Mouse (Mus musculus): Measurements from ENCODE around the gene Dlgap5. TPM values are rescaled to one million over a fixed set of nuclear protein-coding genes. Genes with fewer than 3 reads are reported as not detected.

The Dlgap5 gene
- polyA plus RNA-seq, 1 experiment from 2014 or later, result 44.2 TPM

- Histone ChIP-seq H3K27ac (ENCODE audit: low read length) (no peak overlapping the region), H3K4me1 (replicated peaks; ENCODE audit: control insufficient read depth, insufficient read depth, low read length) (no peaks in the 10 kb centered on the region), H3K4me3 (ENCODE audit: low read length) (no peak overlapping the region), H3K36me3 (ENCODE audit: control insufficient read depth, insufficient read depth, low read length) (no peaks in the 10 kb centered on the region), H3K9me3 (ENCODE audit: control insufficient read depth, low read length) (no peaks in the 10 kb centered on the region), H3K9ac (ENCODE audit: low read length) (no peak overlapping the region), H3K27me3 (ENCODE audit: control insufficient read depth, insufficient read depth, low read depth, low read length) (no peaks in the 10 kb centered on the region), H3K4me2 (ENCODE audit: low read depth, low read length) (no peak overlapping the region)
- WGBS, result 57% methylated on average over 9 of the region's 9 CpGs
- ATAC-seq (ENCODE audit: low read depth), result no peak
These were observed 27.3 kb upstream of the Dlgap5 start for GRCm38 (mm10) chr14:47445331-47446095.

- 58% methylated on average over 2 of the region's 2 CpGs for WGBS
- Histone ChIP-seq H3K27me3 (ENCODE audit: control insufficient read depth, insufficient read depth, low read depth, low read length) (no peaks in the 10 kb centered on the region), H3K4me3 (ENCODE audit: low read length) (no peak overlapping the region), H3K4me1 (replicated peaks; ENCODE audit: control insufficient read depth, insufficient read depth, low read length) (no peaks in the 10 kb centered on the region), H3K27ac (ENCODE audit: low read length) (no peak overlapping the region), H3K36me3 (ENCODE audit: control insufficient read depth, insufficient read depth, low read length) (no peaks in the 10 kb centered on the region), H3K4me2 (ENCODE audit: low read depth, low read length) (no peak overlapping the region), H3K9ac (ENCODE audit: low read length) (no peak overlapping the region), H3K9me3 (ENCODE audit: control insufficient read depth, low read length) (peaks cover 3% of the 10 kb centered on the region; the same call in 1 of the 2 replicates)
- no peak for ATAC-seq (ENCODE audit: low read depth)
These were observed 26.7 kb upstream of the Dlgap5 start for GRCm38 (mm10) chr14:47444907-47445306.

GRCm38 (mm10) chr14:47438947-47439346 lies 20.7 kb upstream of the Dlgap5 start:
- no peaks in the 10 kb centered on the region for H3K36me3 ChIP-seq (ENCODE audit: control insufficient read depth, insufficient read depth, low read length)
- ATAC-seq (ENCODE audit: low read depth), result no peak
- H3K4me2 ChIP-seq (ENCODE audit: low read depth, low read length), result no peak overlapping the region
- H3K4me1 ChIP-seq (replicated peaks; ENCODE audit: control insufficient read depth, insufficient read depth, low read length), result no peaks in the 10 kb centered on the region
- no peak overlapping the region for H3K9ac ChIP-seq (ENCODE audit: low read length)
- H3K27me3 ChIP-seq (ENCODE audit: control insufficient read depth, insufficient read depth, low read depth, low read length), result no peaks in the 10 kb centered on the region
- no peak overlapping the region for H3K4me3 ChIP-seq (ENCODE audit: low read length)
- 63% methylated on average over 3 of the region's 3 CpGs for WGBS
- no peak overlapping the region for H3K27ac ChIP-seq (ENCODE audit: low read length)
- peaks cover 3% of the 10 kb centered on the region; the same call in 1 of the 2 replicates for H3K9me3 ChIP-seq (ENCODE audit: control insufficient read depth, low read length)

GRCm38 (mm10) chr14:47432987-47433386 lies 14.8 kb upstream of the Dlgap5 start:
- no peaks in the 10 kb centered on the region for H3K4me1 ChIP-seq (replicated peaks; ENCODE audit: control insufficient read depth, insufficient read depth, low read length)
- no peak for ATAC-seq (ENCODE audit: low read depth)
- H3K9ac ChIP-seq (ENCODE audit: low read length), result no peak overlapping the region
- no peaks in the 10 kb centered on the region for H3K9me3 ChIP-seq (ENCODE audit: control insufficient read depth, low read length)
- no peak overlapping the region for H3K4me2 ChIP-seq (ENCODE audit: low read depth, low read length)
- no peaks in the 10 kb centered on the region for H3K36me3 ChIP-seq (ENCODE audit: control insufficient read depth, insufficient read depth, low read length)
- H3K4me3 ChIP-seq (ENCODE audit: low read length), result no peak overlapping the region
- H3K27ac ChIP-seq (ENCODE audit: low read length), result no peak overlapping the region
- no peaks in the 10 kb centered on the region for H3K27me3 ChIP-seq (ENCODE audit: control insufficient read depth, insufficient read depth, low read depth, low read length)

- H3K9me3 ChIP-seq (ENCODE audit: control insufficient read depth, low read length), result no peaks in the 10 kb centered on the region
- no peak overlapping the region for H3K4me3 ChIP-seq (ENCODE audit: low read length)
- no peaks in the 10 kb centered on the region for H3K36me3 ChIP-seq (ENCODE audit: control insufficient read depth, insufficient read depth, low read length)
- ATAC-seq (ENCODE audit: low read depth), result no peak
- no peak overlapping the region for H3K9ac ChIP-seq (ENCODE audit: low read length)
- no peaks in the 10 kb centered on the region for H3K27me3 ChIP-seq (ENCODE audit: control insufficient read depth, insufficient read depth, low read depth, low read length)
- WGBS, result 72% methylated on average over 4 of the region's 4 CpGs
- no peak overlapping the region for H3K4me2 ChIP-seq (ENCODE audit: low read depth, low read length)
- no peak overlapping the region for H3K27ac ChIP-seq (ENCODE audit: low read length)
- H3K4me1 ChIP-seq (replicated peaks; ENCODE audit: control insufficient read depth, insufficient read depth, low read length), result peaks cover 5% of the 10 kb centered on the region
These were observed 4.3 kb upstream of the Dlgap5 start for GRCm38 (mm10) chr14:47422466-47422865.

GRCm38 (mm10) chr14:47421606-47422005 lies 3.4 kb upstream of the Dlgap5 start:
- no peaks in the 10 kb centered on the region for H3K27me3 ChIP-seq (ENCODE audit: control insufficient read depth, insufficient read depth, low read depth, low read length)
- no peak overlapping the region for H3K4me2 ChIP-seq (ENCODE audit: low read depth, low read length)
- peaks cover 13% of the 10 kb centered on the region for H3K4me1 ChIP-seq (replicated peaks; ENCODE audit: control insufficient read depth, insufficient read depth, low read length)
- no peak overlapping the region for H3K27ac ChIP-seq (ENCODE audit: low read length)
- no peaks in the 10 kb centered on the region for H3K9me3 ChIP-seq (ENCODE audit: control insufficient read depth, low read length)
- no peaks in the 10 kb centered on the region for H3K36me3 ChIP-seq (ENCODE audit: control insufficient read depth, insufficient read depth, low read length)
- ATAC-seq (ENCODE audit: low read depth), result no peak
- 28% methylated on average over 2 of the region's 2 CpGs for WGBS
- H3K4me3 ChIP-seq (ENCODE audit: low read length), result no peak overlapping the region
- H3K9ac ChIP-seq (ENCODE audit: low read length), result no peak overlapping the region

GRCm38 (mm10) chr14:47419723-47420276 lies 1.6 kb upstream of the Dlgap5 start:
- ATAC-seq (ENCODE audit: low read depth), result no peak
- Histone ChIP-seq H3K4me1 (replicated peaks; ENCODE audit: control insufficient read depth, insufficient read depth, low read length) (peaks cover 13% of the 10 kb centered on the region), H3K9ac (ENCODE audit: low read length) (no peak overlapping the region), H3K9me3 (ENCODE audit: control insufficient read depth, low read length) (no peaks in the 10 kb centered on the region), H3K4me2 (ENCODE audit: low read depth, low read length) (no peak overlapping the region), H3K4me3 (ENCODE audit: low read length) (no peak overlapping the region), H3K36me3 (ENCODE audit: control insufficient read depth, insufficient read depth, low read length) (peaks cover 13% of the 10 kb centered on the region), H3K27ac (ENCODE audit: low read length) (no peak overlapping the region), H3K27me3 (ENCODE audit: control insufficient read depth, insufficient read depth, low read depth, low read length) (no peaks in the 10 kb centered on the region)
- 88% methylated on average over 24 of the region's 24 CpGs for WGBS

GRCm38 (mm10) chr14:47419034-47419625 lies 923 bp upstream of the Dlgap5 start:
- Histone ChIP-seq H3K27ac (ENCODE audit: low read length) (no peak overlapping the region; the same call in 1 of the 2 replicates), H3K9ac (ENCODE audit: low read length) (no peak overlapping the region), H3K9me3 (ENCODE audit: control insufficient read depth, low read length) (no peaks in the 10 kb centered on the region), H3K4me1 (replicated peaks; ENCODE audit: control insufficient read depth, insufficient read depth, low read length) (peaks cover 13% of the 10 kb centered on the region), H3K36me3 (ENCODE audit: control insufficient read depth, insufficient read depth, low read length) (peaks cover 16% of the 10 kb centered on the region), H3K4me2 (ENCODE audit: low read depth, low read length) (no peak overlapping the region), H3K4me3 (ENCODE audit: low read length) (no peak overlapping the region), H3K27me3 (ENCODE audit: control insufficient read depth, insufficient read depth, low read depth, low read length) (no peaks in the 10 kb centered on the region)
- 67% methylated on average over 9 of the region's 9 CpGs for WGBS
- no peak for ATAC-seq (ENCODE audit: low read depth)

GRCm38 (mm10) chr14:47418666-47418991 lies 422 bp upstream of the Dlgap5 start:
- H3K4me3 ChIP-seq (ENCODE audit: low read length), result peak overlapping the region; percentile 76
- no peaks in the 10 kb centered on the region for H3K27me3 ChIP-seq (ENCODE audit: control insufficient read depth, insufficient read depth, low read depth, low read length)
- ATAC-seq (ENCODE audit: low read depth), result peak; percentile 35
- peaks cover 13% of the 10 kb centered on the region for H3K4me1 ChIP-seq (replicated peaks; ENCODE audit: control insufficient read depth, insufficient read depth, low read length)
- H3K9me3 ChIP-seq (ENCODE audit: control insufficient read depth, low read length), result no peaks in the 10 kb centered on the region
- H3K9ac ChIP-seq (ENCODE audit: low read length), result peak overlapping the region; percentile 62
- H3K4me2 ChIP-seq (ENCODE audit: low read depth, low read length), result peak overlapping the region; percentile 79
- H3K36me3 ChIP-seq (ENCODE audit: control insufficient read depth, insufficient read depth, low read length), result peaks cover 18% of the 10 kb centered on the region
- WGBS, result 20% methylated on average over 5 of the region's 5 CpGs
- H3K27ac ChIP-seq (ENCODE audit: low read length), result peak overlapping the region; percentile 67
